Mouse (Mus musculus): ENCODE measurements around the gene Bcat1. TPM values are rescaled to one million over a fixed set of nuclear protein-coding genes. Genes with fewer than 3 reads are reported as not detected.

The Bcat1 gene
- 47.9 and 56.9 TPM in 2 replicates for polyA plus RNA-seq (2021; fragmentation: Nextera tagmentation)
- long read RNA-seq, experiment 1, full-length matches to known transcripts: 80 of 117 reads
- long read RNA-seq, experiment 1, partial matches to known transcripts: 14 of 117 reads
- long read RNA-seq, experiment 1, other reads (novel, unspliced or antisense): 23 of 117 reads
- long read RNA-seq, experiment 2, full-length matches to known transcripts: 590 of 728 reads
- long read RNA-seq, experiment 2, partial matches to known transcripts: 29 of 728 reads
- long read RNA-seq, experiment 2, other reads (novel, unspliced or antisense): 109 of 728 reads

DNA sequence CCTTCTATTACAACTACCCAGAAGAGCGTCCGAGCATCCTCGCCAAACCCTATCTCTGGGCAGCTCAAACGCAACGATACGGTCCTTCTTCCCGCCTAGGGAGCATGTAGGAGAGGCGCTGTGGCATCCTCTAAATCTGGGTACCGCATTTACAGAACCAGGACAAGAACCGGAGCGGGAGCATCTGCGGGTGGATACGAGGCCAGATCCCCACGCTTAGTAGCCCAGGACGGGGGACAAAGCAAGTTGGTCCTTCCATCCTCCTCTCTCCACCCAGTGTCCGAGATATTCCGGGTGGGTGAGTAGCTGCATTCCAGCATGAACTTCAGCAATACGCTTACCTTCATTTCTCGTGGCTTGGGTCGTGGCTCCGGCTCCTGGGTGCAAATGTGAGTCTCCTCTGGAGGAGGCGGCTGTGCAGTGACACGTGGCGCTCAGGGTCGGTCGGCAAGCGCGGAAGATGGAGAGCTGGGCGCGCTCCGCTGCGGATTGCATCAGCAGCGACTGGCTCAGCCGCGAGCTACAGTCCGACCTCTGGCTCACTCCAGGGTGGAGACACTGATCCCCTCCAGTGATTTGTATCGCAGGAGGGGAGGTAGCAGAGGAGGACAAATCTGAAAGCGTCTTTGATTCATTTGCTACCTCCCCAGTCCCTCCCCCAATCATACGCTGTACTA is at the start of gene Bcat1:
Bcat1 (minus strand) TSS at position 637 of the 677 bp plus-strand sequence.

GRCm38 (mm10) chr6:145115476-145116097 is 39.6 kb upstream of the Bcat1 start, which contains the start of gene Lrmp:
Gene Lrmp (plus strand): TSS chr6:145115653.

Other genes starting within 250 kb of the Bcat1 start
- 0.78 and 0.90 TPM in 2 replicates for gene Lrmp, start 39.5 kb upstream of the Bcat1 start, polyA plus RNA-seq (2021; fragmentation: Nextera tagmentation)
- 0.67 and 1.1 TPM in 2 replicates for gene Casc1, start 134.8 kb upstream of the Bcat1 start, polyA plus RNA-seq (2021; fragmentation: Nextera tagmentation)
- gene Etfrf1, start 134.9 kb upstream of the Bcat1 start, polyA plus RNA-seq (2021; fragmentation: Nextera tagmentation): 35.8 and 44.6 TPM in 2 replicates
- gene Kras, start 174.1 kb upstream of the Bcat1 start, polyA plus RNA-seq (2021; fragmentation: Nextera tagmentation): 10.9 and 11.4 TPM in 2 replicates

Measured in layer of hippocampus, adult 6 months (tissue).